Mouse (Mus musculus) urinary bladder, postnatal 14 days (tissue): ENCODE results near the gene Clpb.

Experiments used
- DNase-seq: peaks from one replicate; pipeline ENCODE4 v3.0.0; 2021; ENCODE audit warnings: low spot score

The Clpb gene

GRCm38 (mm10) chr7:101821571-101822501, 158.4 kb downstream of the Clpb start:
- peak; percentile 55 for DNase-seq

DNA sequence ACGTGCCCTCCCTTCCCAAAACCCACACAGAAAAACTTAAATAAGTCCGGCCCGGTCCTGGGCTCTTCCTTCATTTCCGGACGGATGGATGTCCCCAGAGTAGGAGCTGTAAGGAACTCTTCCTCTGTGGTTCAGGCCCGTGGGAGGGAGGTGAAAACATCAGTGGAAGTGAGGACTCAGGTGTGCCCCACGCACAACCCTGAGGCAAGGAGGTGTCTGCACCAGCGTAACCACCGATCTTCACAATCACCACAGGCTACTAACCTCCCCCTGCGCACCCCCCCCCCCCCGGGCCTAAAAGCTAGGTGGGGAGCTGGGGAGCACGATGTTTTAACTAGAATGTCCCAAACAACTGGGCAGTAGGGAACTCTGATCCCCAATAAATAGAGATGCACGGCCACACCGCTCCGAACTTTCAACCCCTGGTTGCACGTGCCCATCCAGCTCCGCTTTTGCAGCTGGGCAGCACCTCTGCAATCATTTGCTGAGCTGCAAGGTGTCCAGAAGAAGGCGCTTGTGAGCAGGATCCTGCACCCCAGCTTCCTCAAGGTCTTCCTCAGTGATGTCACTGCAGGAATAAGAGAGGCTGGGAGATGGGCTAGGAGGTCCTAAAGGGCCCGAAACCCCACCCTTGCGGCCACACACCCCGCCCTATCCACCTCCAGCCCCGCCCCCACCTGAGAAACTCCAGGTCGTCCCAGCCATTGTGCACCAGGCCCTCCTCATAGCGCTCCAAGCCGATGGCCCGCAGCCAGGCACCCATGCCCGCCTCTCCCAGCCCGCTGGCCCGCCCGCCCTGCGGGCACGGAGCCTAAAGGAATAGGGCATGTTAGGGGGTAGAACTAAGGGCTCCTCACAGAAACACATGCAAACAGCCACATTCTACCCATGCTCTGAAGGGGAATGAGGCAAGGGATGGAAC, 159.7 kb downstream of the Clpb start:
- peak; percentile 56 for DNase-seq

DNA sequence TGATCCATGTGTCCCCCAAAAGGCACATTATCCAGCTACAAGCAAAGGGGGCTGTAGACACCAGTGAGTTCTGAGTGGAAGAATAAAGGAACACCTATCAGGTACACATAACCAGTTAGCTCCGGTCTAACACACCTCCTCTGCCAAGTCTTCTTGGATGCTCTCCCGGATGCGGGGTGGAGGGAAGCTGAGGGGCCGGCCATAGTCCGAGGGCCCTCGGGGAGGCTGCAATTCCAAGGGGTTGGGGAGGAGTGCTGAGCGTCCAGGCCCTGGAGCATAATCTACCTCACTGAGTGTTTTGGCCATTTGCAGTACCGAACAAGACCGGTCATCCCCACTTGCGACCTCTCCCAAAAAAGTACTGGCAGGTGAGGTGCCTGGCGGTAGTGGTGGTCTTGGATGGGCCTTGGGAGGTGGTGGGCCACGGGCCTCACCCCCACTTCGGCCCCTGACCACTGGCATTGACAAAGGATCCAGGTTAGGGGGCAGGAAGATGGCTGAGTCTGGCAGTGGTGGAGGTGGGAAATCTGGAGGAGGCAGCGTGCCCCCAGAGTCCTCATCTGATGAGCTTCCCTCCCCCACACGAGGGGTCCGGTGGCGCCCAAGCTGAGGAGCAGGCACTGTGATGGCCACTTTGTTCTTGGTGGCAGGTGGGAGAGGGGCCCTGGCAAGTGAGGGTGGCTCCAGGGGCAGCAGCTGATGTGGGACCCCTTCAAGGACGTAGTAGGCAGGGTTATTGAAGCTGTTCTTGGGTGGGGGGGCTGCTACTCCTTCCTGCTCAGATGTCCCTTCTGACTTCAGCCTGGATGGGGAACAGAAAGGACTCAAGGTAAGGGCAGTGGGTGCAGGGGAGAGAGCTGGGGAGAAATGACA, 160.6 kb downstream of the Clpb start:
- DNase-seq, result no peak

DNA sequence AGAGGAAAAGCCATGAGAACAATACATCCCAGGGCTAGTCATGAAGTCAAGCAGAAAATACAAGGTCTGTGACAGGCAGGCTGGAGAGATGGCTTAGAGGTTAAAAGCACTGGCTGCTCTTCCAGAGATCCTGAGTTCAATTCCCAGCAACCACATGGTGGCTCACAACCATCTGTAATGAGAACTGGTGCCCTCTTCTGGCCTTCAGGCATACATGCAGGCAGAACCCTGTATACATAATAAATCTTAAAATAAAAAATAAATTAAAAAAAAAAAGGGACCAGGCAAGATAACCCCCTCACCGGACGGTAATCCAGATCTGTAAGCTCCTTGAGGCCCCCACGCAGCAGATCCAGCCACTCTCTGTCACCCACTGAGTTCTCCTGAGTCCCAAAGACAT, 166.9 kb downstream of the Clpb start:
- no peak for DNase-seq

DNA sequence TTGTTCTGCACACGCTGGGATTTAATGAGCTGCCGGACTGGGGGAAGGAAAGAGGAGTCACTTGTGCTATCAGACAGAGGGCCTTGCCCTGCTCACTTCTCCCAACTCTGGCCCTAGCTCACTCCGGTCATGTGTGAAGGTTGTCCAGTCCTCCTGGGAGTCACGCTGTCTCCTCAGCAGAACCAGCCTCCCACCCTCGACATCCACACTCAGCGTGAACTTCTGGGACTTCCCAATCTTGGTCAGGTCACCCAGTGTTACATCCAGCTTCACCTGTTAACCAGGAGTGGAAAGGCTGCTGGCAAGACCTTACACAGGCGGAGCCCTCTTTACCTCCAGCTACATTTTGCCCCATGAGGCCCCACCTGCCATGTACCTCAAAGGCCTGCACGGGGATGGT, 168.0 kb downstream of the Clpb start:
- DNase-seq, result no peak

DNA sequence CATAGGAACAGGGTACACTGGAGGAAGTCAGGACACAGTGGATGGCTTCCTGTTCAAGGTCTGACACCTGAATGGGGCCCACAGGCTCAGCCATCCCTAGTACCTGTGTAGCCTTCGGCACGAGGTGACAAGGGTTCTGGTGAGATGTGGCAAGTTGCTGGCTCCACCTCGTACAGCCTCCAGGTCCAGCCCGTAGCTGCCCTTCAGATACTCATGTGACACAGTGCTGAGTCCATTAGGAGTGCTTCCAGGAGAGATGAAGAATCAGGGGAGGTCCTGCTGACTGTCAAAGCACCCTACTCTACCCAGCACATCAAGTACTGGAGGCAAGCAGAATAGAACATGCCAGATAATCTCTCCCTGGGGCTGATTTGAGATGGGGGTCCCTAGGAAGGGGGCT, 168.9 kb downstream of the Clpb start:
- DNase-seq, result no peak

- DNase-seq, result no peak
These were observed 169.9 kb downstream of the Clpb start for GRCm38 (mm10) chr7:101833352-101833751.

DNA sequence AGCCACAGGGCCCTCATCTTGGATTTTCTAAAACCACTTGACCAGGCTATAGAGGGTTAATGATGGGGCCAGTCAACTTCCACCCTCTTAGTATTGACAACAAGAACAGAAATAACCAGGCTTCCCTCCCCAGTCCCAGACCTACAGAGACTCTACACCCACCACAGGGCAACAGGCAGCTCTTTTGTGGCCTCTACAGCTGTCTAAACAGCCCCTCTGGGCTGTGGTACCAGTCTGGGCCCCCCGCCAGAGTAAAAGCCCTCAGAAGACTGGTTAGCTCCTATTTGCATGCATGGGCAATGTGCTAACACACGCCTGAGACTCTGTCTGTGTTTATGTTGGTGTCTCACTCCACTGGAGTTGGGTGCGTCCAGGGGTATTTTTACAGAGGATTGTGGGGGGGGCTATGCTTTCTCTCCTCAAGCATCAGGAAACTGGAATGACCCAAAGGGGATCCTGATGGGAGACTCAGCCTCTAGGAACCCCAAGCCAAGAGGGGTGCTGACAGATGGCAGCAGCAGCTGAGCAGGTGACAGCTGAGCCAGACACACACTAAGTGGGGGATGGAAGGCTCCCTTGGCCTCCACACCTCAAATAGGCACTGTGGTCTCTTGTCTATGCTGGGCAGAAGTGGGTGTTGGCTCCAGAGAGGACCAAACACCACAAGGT, 170.6 kb downstream of the Clpb start:
- DNase-seq, result no peak

- no peak for DNase-seq
These were observed 171.5 kb downstream of the Clpb start for GRCm38 (mm10) chr7:101834903-101835302.

GRCm38 (mm10) chr7:101835457-101836109, 172.2 kb downstream of the Clpb start:
- DNase-seq, result no peak

DNA sequence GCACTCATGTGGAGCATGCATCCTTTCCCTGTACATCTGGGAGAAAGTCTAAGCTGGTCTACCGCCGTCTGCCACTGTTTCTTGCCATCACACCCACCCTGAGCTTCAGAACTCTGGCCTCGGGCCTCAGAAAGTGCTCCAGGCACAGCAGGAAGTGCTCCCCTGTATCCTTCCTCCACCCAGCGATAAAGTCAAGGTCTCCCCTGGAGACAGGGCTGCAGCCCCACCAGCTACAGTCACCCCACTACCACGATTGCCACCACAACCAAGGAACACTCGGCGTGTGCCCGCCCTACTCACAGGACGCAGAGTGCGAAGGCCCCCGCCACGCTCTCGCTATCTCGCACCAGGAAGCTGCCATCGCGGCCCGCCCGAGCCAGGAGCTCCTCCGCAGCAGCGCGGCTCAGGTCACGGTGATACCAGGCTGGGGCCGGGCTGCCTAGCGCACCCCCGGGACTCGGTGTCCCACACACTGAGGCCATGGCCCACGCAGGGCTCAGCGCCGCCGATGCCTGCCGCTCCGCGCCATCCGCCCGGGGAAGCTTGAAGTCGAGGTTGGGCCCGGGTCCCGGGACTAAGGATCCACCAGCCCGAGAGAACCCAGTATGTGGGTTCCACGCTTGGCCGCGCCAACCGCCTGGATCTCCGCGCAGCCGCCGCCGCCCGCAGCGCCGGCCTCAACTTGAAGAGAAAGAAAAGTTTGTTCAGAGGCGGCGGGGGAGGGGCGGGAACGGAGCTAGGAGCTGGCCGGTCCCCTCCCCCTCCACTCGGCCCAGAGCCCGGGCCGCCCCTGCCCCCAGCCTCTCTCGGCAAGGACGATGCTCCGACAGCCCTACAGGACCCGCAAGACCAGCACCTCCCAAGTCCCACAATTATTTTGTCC, 173.1 kb downstream of the Clpb start:
- DNase-seq, result peak; percentile 71

- no peak for DNase-seq
These were observed 173.7 kb downstream of the Clpb start for GRCm38 (mm10) chr7:101837154-101837605.

DNA sequence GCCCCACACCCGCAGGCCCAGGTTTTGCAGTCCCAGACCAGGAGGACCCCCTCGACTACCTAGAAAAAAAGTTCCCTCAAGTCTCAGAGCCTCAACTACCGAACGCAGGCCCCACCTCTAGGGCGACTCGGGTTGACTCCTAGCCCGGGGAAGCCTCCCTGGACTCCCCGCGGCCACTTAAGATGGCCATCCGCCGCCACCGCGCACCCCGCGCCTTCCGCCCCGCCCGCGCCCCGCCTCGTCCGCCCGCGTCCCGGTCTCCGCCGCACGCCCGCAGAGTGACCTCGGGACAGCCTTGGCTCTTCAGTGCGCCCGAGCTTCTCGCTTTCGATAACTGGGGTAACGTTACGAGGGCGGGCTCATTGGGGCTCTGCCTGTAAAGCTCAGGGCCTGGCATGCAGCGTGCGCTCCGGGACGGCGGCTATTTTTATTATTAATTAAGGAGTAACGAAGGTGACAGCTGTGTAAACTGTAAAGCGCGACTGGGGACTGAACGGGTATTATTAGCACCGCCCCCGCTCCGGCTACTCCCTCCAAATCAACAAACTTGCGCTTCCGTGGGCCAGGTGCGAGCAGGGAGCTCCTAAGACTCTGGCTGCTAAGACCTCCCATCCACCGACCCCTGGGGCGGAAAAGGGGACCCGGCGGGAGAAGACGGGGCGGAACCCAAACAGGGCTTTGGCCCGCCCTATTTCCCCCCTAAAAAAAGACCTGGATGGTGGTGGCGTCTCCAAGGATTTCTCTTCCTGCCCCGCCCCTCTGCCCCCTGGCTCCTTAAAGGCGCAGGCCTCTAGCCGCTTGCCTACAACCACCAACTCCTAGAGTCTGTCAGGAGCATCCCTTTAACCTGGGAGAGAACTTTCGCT, 174.4 kb downstream of the Clpb start, which contains the start of gene Inppl1:
TSS of gene Inppl1 (minus strand) at position 624 of the 866 bp plus-strand sequence.
- DNase-seq, result peak; percentile 93

DNA sequence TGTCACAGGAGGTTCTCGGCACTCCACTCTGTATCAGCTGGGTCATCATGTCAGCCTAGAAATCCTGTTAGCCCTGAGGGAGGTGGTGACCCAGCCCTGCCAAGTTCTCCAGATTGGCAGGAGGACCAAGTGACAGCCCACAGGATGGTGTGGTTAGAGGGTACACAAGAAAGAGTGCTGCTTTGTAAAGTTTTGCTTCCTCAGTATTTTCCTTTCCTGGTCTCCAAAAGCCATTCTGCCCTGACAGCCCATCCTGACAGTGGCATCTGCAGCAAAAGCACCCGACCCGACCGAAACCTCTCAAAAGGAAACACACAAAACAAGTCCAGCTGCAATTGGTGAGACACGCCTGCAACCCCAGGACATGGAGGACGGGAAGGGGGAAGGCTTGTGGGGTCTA, 180.8 kb downstream of the Clpb start:
- no peak for DNase-seq
